Mouse (Mus musculus) lung, embryonic 16.5 days (tissue): ENCODE measurements around the gene Eloa. TPM values are rescaled to one million over a fixed set of nuclear protein-coding genes. Genes with fewer than 3 reads are reported as not detected.

Source experiments
- ATAC-seq: fragments of 200-750 bp; cut with Nextera tagmentation; 2 replicates; pipeline ENCODE4 v1.8.0; 2017; ENCODE audit warnings: low read depth, mild to moderate bottlenecking, moderate library complexity
- H3K27ac ChIP-seq: fragments of 300-500 bp; sonication (generic); 2 replicates; pipeline ENCODE4 v1.5.1; 2014; ENCODE audit warnings: mild to moderate bottlenecking, control low read depth, low read length
- H3K27me3 ChIP-seq: fragments of 300-500 bp; sonication (generic); 2 replicates; pipeline ENCODE4 v1.6.1; 2014; ENCODE audit warnings: low read depth, low read length, mixed read lengths; ENCODE audit not compliant: control insufficient read depth, insufficient read depth
- H3K36me3 ChIP-seq: fragments of 300-500 bp; sonication (generic); 2 replicates; pipeline ENCODE4 v1.6.1; 2014; ENCODE audit warnings: low read length; ENCODE audit not compliant: control insufficient read depth, insufficient read depth
- H3K4me1 ChIP-seq: fragments of 300-500 bp; sonication (generic); replicated peaks from 2 replicates; pipeline ENCODE4 v1.6.1; 2014; ENCODE audit warnings: low read length, mixed read lengths; ENCODE audit not compliant: control insufficient read depth, insufficient read depth
- H3K4me2 ChIP-seq: fragments of 300-500 bp; sonication (generic); 2 replicates; pipeline ENCODE4 v1.6.1; 2014; ENCODE audit warnings: low read depth, low read length, control low read depth
- H3K4me3 ChIP-seq: fragments of 300-500 bp; sonication (generic); 2 replicates; pipeline ENCODE4 v1.5.1; 2014; ENCODE audit warnings: mild to moderate bottlenecking, low read length, control low read depth
- H3K9ac ChIP-seq: fragments of 300-500 bp; sonication (generic); 2 replicates; pipeline ENCODE4 v1.6.1; 2014; ENCODE audit warnings: low read length, control low read depth
- H3K9me3 ChIP-seq: fragments of 300-500 bp; sonication (generic); 2 replicates; pipeline ENCODE4 v1.6.1; 2016; ENCODE audit warnings: low read length; ENCODE audit not compliant: control insufficient read depth
- WGBS: fragments of 180-500 bp; shearing (Covaris S2); extraction: QIAGEN DNeasy Blood & Tissue Kit; methylation state at CpG from one replicate; pipeline ENCODE4 v1.1.7; 2014; 5-methylcytosine and 5-hydroxymethylcytosine counted together
- polyA plus RNA-seq: library from polyadenylated mRNA; unstranded; fragments of >200 nt; fragmentation: Nextera tagmentation; extraction: Ambion mirVana; gene quantifications from 2 replicates; pipeline ENCODE4 v1.2.1, GENCODE M21; 2015

Eloa gene
- polyA plus RNA-seq, 1 experiment from 2014 or later = 41.0 TPM

DNA sequence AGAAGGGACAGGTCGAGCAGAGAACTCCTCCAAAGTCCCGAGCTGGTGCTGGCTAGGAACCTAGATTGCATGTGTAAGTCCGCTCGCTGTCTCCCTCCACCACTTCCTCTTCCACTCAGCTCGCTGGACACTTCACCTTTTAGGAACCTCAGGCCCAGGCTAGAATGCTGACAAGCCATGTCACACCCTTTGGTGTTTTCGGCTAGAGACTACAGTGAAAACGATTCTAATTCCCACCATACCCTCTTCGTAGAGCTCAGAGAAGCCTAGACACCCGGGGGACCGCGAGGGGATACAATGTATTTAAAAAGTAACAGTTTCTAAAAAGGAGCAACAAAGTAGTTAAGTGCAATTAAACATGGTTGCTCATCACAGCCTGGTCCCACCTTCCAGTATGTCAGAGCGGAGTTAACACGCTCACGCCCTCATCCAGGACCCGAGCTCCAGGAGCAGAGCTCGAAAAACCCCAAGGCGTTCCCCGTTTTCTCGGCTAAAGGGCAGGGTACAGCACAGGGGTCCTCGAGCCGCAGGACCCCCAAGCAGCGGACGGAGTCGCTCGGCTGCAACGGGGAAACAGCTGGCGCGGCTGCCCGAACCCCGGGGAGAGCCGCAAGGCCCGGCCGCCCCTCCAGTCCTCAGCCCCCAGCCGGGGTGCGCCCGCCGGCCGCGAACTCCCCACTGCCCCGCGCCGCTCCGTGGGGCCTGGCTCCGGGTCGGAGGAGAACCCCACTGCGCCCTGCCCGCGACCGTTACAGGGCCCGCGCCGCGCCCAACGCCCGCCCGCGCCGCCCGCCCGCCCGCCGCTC, 617 bp downstream of the Eloa start:
- ATAC-seq = peak; percentile 77
- peak overlapping the region; percentile 82 for H3K4me3 ChIP-seq
- H3K36me3 ChIP-seq = no peaks in the 10 kb centered on the region
- H3K9me3 ChIP-seq = no peaks in the 10 kb centered on the region
- peak overlapping the region; percentile 97 for H3K4me2 ChIP-seq
- peak overlapping the region; percentile 65 for H3K27ac ChIP-seq
- under 1% methylated on average over 46 of the region's 62 CpGs for WGBS
- peaks cover 5% of the 10 kb centered on the region; the same call in 1 of the 2 replicates for H3K4me1 ChIP-seq
- peak overlapping the region; percentile 95 for H3K9ac ChIP-seq
- H3K27me3 ChIP-seq = no peaks in the 10 kb centered on the region

- no peak for ATAC-seq
- H3K9me3 ChIP-seq = no peaks in the 10 kb centered on the region
- peaks cover 11% of the 10 kb centered on the region for H3K36me3 ChIP-seq
- no peak overlapping the region for H3K4me2 ChIP-seq
- H3K9ac ChIP-seq = no peak overlapping the region
- H3K4me3 ChIP-seq = no peak overlapping the region
- 82% methylated on average over 3 of the region's 3 CpGs for WGBS
- H3K27ac ChIP-seq = no peak overlapping the region
- H3K27me3 ChIP-seq = no peaks in the 10 kb centered on the region
- peaks cover 5% of the 10 kb centered on the region; the same call in 1 of the 2 replicates for H3K4me1 ChIP-seq
These were observed 5.4 kb downstream of the Eloa start for GRCm38 (mm10) chr4:136016059-136016602.

- no peak overlapping the region for H3K4me2 ChIP-seq
- no peak overlapping the region for H3K27ac ChIP-seq
- H3K36me3 ChIP-seq = peaks cover 49% of the 10 kb centered on the region
- no peaks in the 10 kb centered on the region for H3K4me1 ChIP-seq
- WGBS = 89% methylated on average over 4 of the region's 4 CpGs
- no peak overlapping the region for H3K9ac ChIP-seq
- no peak overlapping the region for H3K4me3 ChIP-seq
- H3K9me3 ChIP-seq = no peaks in the 10 kb centered on the region
- no peaks in the 10 kb centered on the region for H3K27me3 ChIP-seq
- no peak for ATAC-seq
These were observed 11.0 kb downstream of the Eloa start for GRCm38 (mm10) chr4:136010586-136010985.

DNA sequence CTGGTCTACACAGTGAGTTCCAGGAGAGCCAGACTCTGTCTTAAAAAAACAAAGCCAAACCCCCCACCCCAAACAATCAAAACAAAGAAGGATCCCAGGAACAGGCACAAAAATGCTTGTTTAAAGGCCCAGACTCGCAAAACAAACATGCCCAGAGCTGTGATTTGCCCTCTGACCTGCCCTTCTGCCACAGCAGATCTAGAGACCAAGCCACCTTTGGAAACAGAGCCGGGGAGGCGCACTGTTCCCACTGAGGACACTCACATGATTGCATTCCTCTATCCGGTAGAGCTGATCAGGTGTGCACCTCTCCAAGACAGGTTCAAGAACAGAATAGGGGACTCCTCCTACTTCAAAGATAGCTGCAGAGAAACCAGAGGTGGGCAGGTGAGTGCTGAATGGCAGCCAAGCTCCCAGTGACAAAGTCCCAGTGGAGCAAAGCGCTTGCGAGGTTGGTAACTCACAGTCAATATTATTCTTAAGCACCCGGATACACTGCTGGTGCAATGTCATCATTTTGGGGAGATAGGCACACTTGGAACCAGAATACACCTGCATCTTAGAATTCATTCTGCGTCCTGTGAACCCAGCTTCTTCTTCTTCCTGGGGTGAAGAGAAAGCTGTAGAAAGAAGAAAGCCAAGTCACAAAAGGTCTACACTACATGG, 12.6 kb downstream of the Eloa start:
- ATAC-seq = no peak
- 80% methylated on average over 8 of the region's 8 CpGs for WGBS
- H3K9me3 ChIP-seq = no peaks in the 10 kb centered on the region
- H3K27me3 ChIP-seq = no peaks in the 10 kb centered on the region
- H3K27ac ChIP-seq = no peak overlapping the region
- no peaks in the 10 kb centered on the region for H3K4me1 ChIP-seq
- no peak overlapping the region for H3K4me2 ChIP-seq
- no peak overlapping the region for H3K4me3 ChIP-seq
- peaks cover 65% of the 10 kb centered on the region for H3K36me3 ChIP-seq
- H3K9ac ChIP-seq = no peak overlapping the region

DNA sequence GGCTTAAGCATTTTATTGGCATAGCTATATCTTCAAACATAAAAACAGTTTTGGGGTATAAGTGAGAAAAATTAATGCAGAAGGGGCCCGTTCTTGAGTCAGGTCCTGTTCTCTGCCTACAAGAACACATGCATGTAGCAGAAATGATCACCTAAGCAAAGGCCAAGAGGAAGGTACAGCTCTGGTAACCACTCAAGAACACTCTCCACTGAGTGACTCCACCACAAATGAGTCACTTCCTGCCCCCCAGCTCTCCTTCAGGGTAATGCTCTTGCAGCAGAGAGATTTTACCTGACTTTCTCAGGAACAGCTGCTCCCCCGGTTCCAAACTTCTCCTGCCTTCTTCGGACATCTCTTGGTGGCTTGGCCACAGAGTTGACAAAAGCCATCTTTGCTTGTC, 14.7 kb downstream of the Eloa start:
- no peak for ATAC-seq
- Histone ChIP-seq H3K9ac (no peak overlapping the region), H3K27me3 (no peaks in the 10 kb centered on the region), H3K4me1 (no peaks in the 10 kb centered on the region), H3K4me2 (no peak overlapping the region), H3K36me3 (peaks cover 70% of the 10 kb centered on the region), H3K4me3 (no peak overlapping the region), H3K9me3 (no peaks in the 10 kb centered on the region), H3K27ac (no peak overlapping the region)
- 81% methylated on average over 3 of the region's 3 CpGs for WGBS

DNA sequence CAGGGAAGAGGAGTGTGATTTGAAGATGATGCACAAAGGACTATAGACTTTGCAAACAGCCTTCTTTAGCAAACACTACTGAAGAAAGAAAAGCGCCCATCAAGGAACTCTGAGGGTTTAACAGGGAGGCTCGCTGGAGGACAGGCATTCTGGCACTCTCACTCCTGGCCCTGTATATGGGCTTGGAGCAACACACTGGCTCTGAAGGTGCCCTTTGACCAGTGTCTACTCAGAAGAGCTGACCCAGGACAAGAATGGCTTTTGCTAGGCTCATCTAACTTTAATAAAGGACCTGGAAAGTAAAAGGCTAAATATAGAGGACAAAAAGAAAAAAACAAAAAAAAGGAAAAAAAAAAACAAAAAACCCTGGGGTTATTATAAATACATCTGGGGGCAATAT, 16.6 kb downstream of the Eloa start:
- no peak overlapping the region for H3K27ac ChIP-seq
- H3K9me3 ChIP-seq = no peaks in the 10 kb centered on the region
- WGBS = 84% methylated on average over 2 of the region's 2 CpGs
- H3K4me3 ChIP-seq = no peak overlapping the region
- ATAC-seq = no peak
- H3K4me2 ChIP-seq = no peak overlapping the region
- H3K4me1 ChIP-seq = no peaks in the 10 kb centered on the region
- H3K36me3 ChIP-seq = peaks cover 63% of the 10 kb centered on the region
- H3K9ac ChIP-seq = no peak overlapping the region
- no peaks in the 10 kb centered on the region for H3K27me3 ChIP-seq

DNA sequence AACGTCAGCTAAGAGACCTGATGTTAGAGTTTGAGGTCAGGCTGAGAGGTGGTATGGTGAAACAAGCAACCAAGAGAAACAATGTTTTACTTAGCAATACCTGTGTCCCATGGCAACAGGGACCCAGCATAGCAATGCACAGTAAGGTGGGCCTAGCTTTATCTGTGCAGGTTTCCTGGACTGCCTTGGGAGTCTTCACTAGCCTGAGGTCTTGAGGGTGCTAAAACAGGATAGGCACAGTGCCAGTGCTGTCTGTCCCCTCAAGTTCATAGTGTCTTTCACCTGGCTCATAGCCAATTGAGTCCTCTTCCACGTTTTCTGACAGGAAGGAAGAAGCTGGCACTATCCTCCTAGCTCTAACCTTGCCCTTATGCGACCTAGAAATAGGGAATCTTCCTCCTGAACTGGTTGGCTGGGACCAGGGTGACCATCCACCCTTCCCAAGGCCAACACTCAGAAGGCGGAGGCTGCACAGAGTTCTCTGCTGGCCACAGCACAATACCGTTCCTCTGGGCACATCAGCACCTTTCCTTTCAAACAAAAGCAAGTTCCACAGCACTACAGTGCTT, 17.4 kb downstream of the Eloa start:
- WGBS = 81% methylated on average over 5 of the region's 5 CpGs

GRCm38 (mm10) chr4:135995118-135995517, 26.4 kb downstream of the Eloa start:
- no peak overlapping the region for H3K9ac ChIP-seq

More for the DNA sequence above, 17.4 kb downstream of the Eloa start:
- no peaks in the 10 kb centered on the region for H3K27me3 ChIP-seq
- H3K4me2 ChIP-seq = no peak overlapping the region
- H3K27ac ChIP-seq = no peak overlapping the region
- no peak overlapping the region for H3K9ac ChIP-seq
- H3K36me3 ChIP-seq = peaks cover 58% of the 10 kb centered on the region
- no peaks in the 10 kb centered on the region for H3K4me1 ChIP-seq
- no peaks in the 10 kb centered on the region for H3K9me3 ChIP-seq
- no peak for ATAC-seq
- H3K4me3 ChIP-seq = no peak overlapping the region

DNA sequence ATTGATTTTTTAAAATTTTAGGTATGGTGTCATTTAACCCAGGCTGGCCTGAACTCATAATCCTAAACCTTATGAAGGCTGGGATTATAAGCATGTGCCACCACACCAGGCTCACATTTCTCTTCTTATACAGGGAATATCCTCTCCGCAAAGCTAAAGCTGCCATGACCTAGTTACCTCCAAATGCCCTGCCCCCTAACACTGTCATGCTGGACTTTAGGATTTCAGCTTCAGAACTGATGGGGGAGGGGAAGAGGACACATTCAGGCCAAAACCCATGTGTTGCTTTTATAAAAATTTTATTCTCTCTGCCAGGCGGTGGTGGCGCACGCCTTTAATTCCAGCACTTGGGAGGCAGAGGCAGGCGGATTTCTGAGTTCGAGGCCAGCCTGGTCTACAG, 27.6 kb downstream of the Eloa start:
- H3K27ac ChIP-seq = no peak overlapping the region
- no peak overlapping the region for H3K9ac ChIP-seq
- ATAC-seq = no peak
- no peaks in the 10 kb centered on the region for H3K27me3 ChIP-seq
- WGBS = 95% methylated on average over 6 of the region's 6 CpGs
- no peak overlapping the region for H3K4me3 ChIP-seq
- no peaks in the 10 kb centered on the region for H3K4me1 ChIP-seq
- peaks cover 4% of the 10 kb centered on the region; the same call in 1 of the 2 replicates for H3K9me3 ChIP-seq
- H3K36me3 ChIP-seq = no peaks in the 10 kb centered on the region
- H3K4me2 ChIP-seq = no peak overlapping the region

More at GRCm38 (mm10) chr4:135995118-135995517, 26.4 kb downstream of the Eloa start:
- Histone ChIP-seq H3K36me3 (no peaks in the 10 kb centered on the region), H3K4me1 (no peaks in the 10 kb centered on the region), H3K27ac (no peak overlapping the region), H3K9me3 (peaks cover 4% of the 10 kb centered on the region; the same call in 1 of the 2 replicates), H3K4me3 (no peak overlapping the region), H3K4me2 (no peak overlapping the region), H3K27me3 (no peaks in the 10 kb centered on the region)
- WGBS = 74% methylated on average over 4 of the region's 4 CpGs
- no peak for ATAC-seq
